Mouse (Mus musculus) erythroblast, embryonic 14.5 days (primary cell): ENCODE measurements around the gene Hist1h3d.
"Not testable (repeated sequence)": the region's sequence is repeated elsewhere in the genome, so short reads cannot be mapped to it uniquely, and the experiment has no call there.

Experiments
- GATA1 ChIP-seq: IDR thresholded peaks from 2 replicates; pipeline ENCODE4 v1.6.1; 2012; ENCODE audit warnings: low read length, inconsistent platforms, mixed read lengths
- TAL1 ChIP-seq: IDR thresholded peaks from 3 replicates; pipeline ENCODE4 v1.6.1; 2012; ENCODE audit warnings: low read length, inconsistent platforms, mixed read lengths

DNA sequence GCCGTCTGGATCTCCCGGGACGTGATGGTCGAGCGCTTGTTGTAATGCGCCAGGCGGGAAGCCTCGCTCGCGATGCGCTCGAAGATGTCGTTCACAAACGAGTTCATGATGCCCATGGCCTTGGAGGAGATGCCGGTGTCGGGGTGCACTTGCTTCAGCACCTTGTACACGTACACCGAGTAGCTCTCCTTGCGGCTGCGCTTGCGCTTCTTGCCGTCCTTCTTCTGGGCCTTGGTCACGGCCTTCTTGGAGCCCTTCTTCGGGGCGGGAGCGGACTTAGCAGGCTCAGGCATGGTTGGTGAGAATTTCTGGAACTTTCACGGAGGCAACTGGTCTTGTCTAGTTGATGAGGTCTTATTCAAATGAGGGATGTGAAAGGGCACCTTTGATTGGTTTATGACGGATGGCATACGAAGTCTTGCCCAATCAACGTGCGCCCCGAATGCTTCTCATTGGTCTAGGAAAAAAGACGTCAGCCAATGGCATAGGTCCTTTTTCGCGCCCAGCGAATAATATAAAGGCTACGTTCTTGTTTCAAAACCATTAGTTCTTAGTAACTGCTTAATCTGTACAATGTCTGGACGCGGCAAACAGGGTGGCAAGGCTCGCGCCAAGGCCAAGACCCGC, 1.6 kb upstream of the Hist1h3d start, which contains the start of the genes Hist1h2bf and Hist1h2ad:
- TF ChIP-seq TAL1, GATA1: not testable (repeated sequence)
